Mouse (Mus musculus) hindbrain, embryonic 10.5 days (tissue): ENCODE measurements around the gene Poc1a. TPM values are rescaled to one million over a fixed set of nuclear protein-coding genes. Genes with fewer than 3 reads are reported as not detected.
A peak's percentile ranks its signal among the peaks of the same experiment; 100 is the strongest.

Experiments
- DNase-seq: peaks from one replicate; pipeline ENCODE4 v3.0.0-alpha.2; 2017; ENCODE audit warnings: low spot score
- H3K27ac ChIP-seq: fragments of 300-500 bp; sonication (generic); 2 replicates; pipeline ENCODE4 v1.5.1; 2016; ENCODE audit warnings: mild to moderate bottlenecking, moderate library complexity
- H3K27me3 ChIP-seq: fragments of 300-500 bp; sonication (generic); 2 replicates; pipeline ENCODE4 v1.6.1; 2016; ENCODE audit warnings: mild to moderate bottlenecking; ENCODE audit not compliant: poor library complexity, insufficient read depth, severe bottlenecking
- H3K36me3 ChIP-seq: fragments of 300-500 bp; sonication (generic); 2 replicates; pipeline ENCODE4 v1.6.1; 2016; ENCODE audit warnings: mild to moderate bottlenecking, moderate library complexity
- H3K4me1 ChIP-seq: fragments of 300-500 bp; sonication (generic); replicated peaks from 2 replicates; pipeline ENCODE4 v1.6.1; 2016; ENCODE audit warnings: mild to moderate bottlenecking
- H3K4me3 ChIP-seq: fragments of 300-500 bp; sonication (generic); 2 replicates; pipeline ENCODE4 v1.5.1; 2016; ENCODE audit warnings: mild to moderate bottlenecking, moderate library complexity
- H3K9me3 ChIP-seq: fragments of 300-500 bp; sonication (generic); 2 replicates; pipeline ENCODE4 v1.6.1; 2016; ENCODE audit warnings: mild to moderate bottlenecking, moderate library complexity
- WGBS: fragments of 180-500 bp; shearing (Covaris S2); methylation state at CpG from one replicate; pipeline ENCODE4 v1.1.7; 2016; 5-methylcytosine and 5-hydroxymethylcytosine counted together
- polyA plus RNA-seq: library from polyadenylated mRNA; unstranded; fragments of >200 nt; fragmentation: Nextera tagmentation; extraction: Ambion mirVana; gene quantifications from 2 replicates; pipeline ENCODE4 v1.2.1, GENCODE M21; 2016

Poc1a gene
- polyA plus RNA-seq, 1 experiment from 2014 or later, result 36.7 TPM

- peaks cover 17% of the 10 kb centered on the region for H3K27me3 ChIP-seq
- no peaks in the 10 kb centered on the region for H3K9me3 ChIP-seq
- WGBS, result under 1% methylated on average over 72 of the region's 72 CpGs
- peaks cover 79% of the 10 kb centered on the region for H3K4me1 ChIP-seq
- peak overlapping the region; percentile 97 for H3K27ac ChIP-seq
- DNase-seq, result peak; percentile 74
- peak overlapping the region; percentile 90 for H3K4me3 ChIP-seq
- peaks cover 35% of the 10 kb centered on the region for H3K36me3 ChIP-seq
Observed at GRCm38 (mm10) chr9:106368831-106369501, 88.1 kb downstream of the Poc1a start.

- DNase-seq, result peak; percentile 50
- H3K27ac ChIP-seq, result peak overlapping the region; percentile 97
- peak overlapping the region; percentile 90 for H3K4me3 ChIP-seq
- H3K27me3 ChIP-seq, result peaks cover 17% of the 10 kb centered on the region
- H3K36me3 ChIP-seq, result peaks cover 45% of the 10 kb centered on the region
- peaks cover 77% of the 10 kb centered on the region for H3K4me1 ChIP-seq
- no peaks in the 10 kb centered on the region for H3K9me3 ChIP-seq
- WGBS, result 6% methylated on average over 11 of the region's 11 CpGs
Observed at GRCm38 (mm10) chr9:106369801-106370485, 89.1 kb downstream of the Poc1a start.

GRCm38 (mm10) chr9:106370620-106371383 is 89.9 kb downstream of the Poc1a start:
- Histone ChIP-seq H3K4me1 (peaks cover 72% of the 10 kb centered on the region), H3K27ac (peak overlapping the region; percentile 70; the same call in 1 of the 2 replicates), H3K27me3 (peaks cover 13% of the 10 kb centered on the region), H3K36me3 (peaks cover 53% of the 10 kb centered on the region), H3K4me3 (peak overlapping the region; percentile 90), H3K9me3 (no peaks in the 10 kb centered on the region)
- WGBS, result 86% methylated on average over 30 of the region's 30 CpGs
- DNase-seq, result no peak

GRCm38 (mm10) chr9:106371384-106371671 is 90.5 kb downstream of the Poc1a start:
- Histone ChIP-seq H3K9me3 (no peaks in the 10 kb centered on the region), H3K27me3 (peaks cover 8% of the 10 kb centered on the region), H3K4me3 (peak overlapping the region; percentile 90), H3K36me3 (peaks cover 54% of the 10 kb centered on the region), H3K27ac (peak overlapping the region; percentile 70), H3K4me1 (peaks cover 68% of the 10 kb centered on the region)
- DNase-seq, result no peak
- 70% methylated on average over 6 of the region's 6 CpGs for WGBS

- H3K4me3 ChIP-seq, result peak overlapping the region; percentile 90
- peak overlapping the region; percentile 70 for H3K27ac ChIP-seq
- H3K9me3 ChIP-seq, result no peaks in the 10 kb centered on the region
- H3K36me3 ChIP-seq, result peaks cover 57% of the 10 kb centered on the region
- peaks cover 3% of the 10 kb centered on the region for H3K27me3 ChIP-seq
- WGBS, result 31% methylated on average over 6 of the region's 6 CpGs
- DNase-seq, result peak; percentile 45
- H3K4me1 ChIP-seq, result peaks cover 63% of the 10 kb centered on the region
Observed at GRCm38 (mm10) chr9:106371776-106372175, 90.9 kb downstream of the Poc1a start.

GRCm38 (mm10) chr9:106372431-106373412 is 91.9 kb downstream of the Poc1a start:
- Histone ChIP-seq H3K4me3 (peak overlapping the region; percentile 90), H3K27me3 (no peaks in the 10 kb centered on the region), H3K36me3 (peaks cover 66% of the 10 kb centered on the region), H3K27ac (peak overlapping the region; percentile 70), H3K9me3 (no peaks in the 10 kb centered on the region), H3K4me1 (peaks cover 59% of the 10 kb centered on the region)
- 92% methylated on average over 11 of the region's 11 CpGs for WGBS
- DNase-seq, result no peak

- no peak for DNase-seq
- H3K4me3 ChIP-seq, result no peak overlapping the region
- 85% methylated on average over 7 of the region's 7 CpGs for WGBS
- H3K4me1 ChIP-seq, result peaks cover 54% of the 10 kb centered on the region
- no peaks in the 10 kb centered on the region for H3K27me3 ChIP-seq
- H3K27ac ChIP-seq, result no peak overlapping the region
- no peaks in the 10 kb centered on the region for H3K9me3 ChIP-seq
- H3K36me3 ChIP-seq, result peaks cover 79% of the 10 kb centered on the region
Observed at GRCm38 (mm10) chr9:106373973-106374372, 93.1 kb downstream of the Poc1a start.

GRCm38 (mm10) chr9:106377247-106377646 is 96.4 kb downstream of the Poc1a start:
- Histone ChIP-seq H3K27ac (no peak overlapping the region), H3K4me1 (peaks cover 26% of the 10 kb centered on the region), H3K36me3 (peaks cover 63% of the 10 kb centered on the region), H3K27me3 (no peaks in the 10 kb centered on the region), H3K4me3 (no peak overlapping the region), H3K9me3 (no peaks in the 10 kb centered on the region)
- DNase-seq, result no peak
- 92% methylated on average over 8 of the region's 8 CpGs for WGBS

- Histone ChIP-seq H3K27ac (no peak overlapping the region), H3K4me1 (peaks cover 19% of the 10 kb centered on the region), H3K9me3 (no peaks in the 10 kb centered on the region), H3K4me3 (no peak overlapping the region), H3K27me3 (no peaks in the 10 kb centered on the region), H3K36me3 (peaks cover 55% of the 10 kb centered on the region)
- WGBS, result 87% methylated on average over 3 of the region's 3 CpGs
- DNase-seq, result no peak
Observed at GRCm38 (mm10) chr9:106378045-106378444, 97.2 kb downstream of the Poc1a start.

- no peak overlapping the region for H3K4me3 ChIP-seq
- no peak overlapping the region for H3K27ac ChIP-seq
- no peaks in the 10 kb centered on the region for H3K27me3 ChIP-seq
- DNase-seq, result no peak
- H3K36me3 ChIP-seq, result peaks cover 48% of the 10 kb centered on the region
- H3K9me3 ChIP-seq, result no peaks in the 10 kb centered on the region
- H3K4me1 ChIP-seq, result peaks cover 25% of the 10 kb centered on the region
- 80% methylated on average over 9 of the region's 9 CpGs for WGBS
Observed at GRCm38 (mm10) chr9:106378753-106379152, 97.9 kb downstream of the Poc1a start.

- no peak for DNase-seq
- no peaks in the 10 kb centered on the region for H3K9me3 ChIP-seq
- H3K36me3 ChIP-seq, result no peaks in the 10 kb centered on the region
- H3K27me3 ChIP-seq, result no peaks in the 10 kb centered on the region
- H3K27ac ChIP-seq, result no peak overlapping the region
- peaks cover 27% of the 10 kb centered on the region for H3K4me1 ChIP-seq
- H3K4me3 ChIP-seq, result no peak overlapping the region
- 88% methylated on average over 12 of the region's 12 CpGs for WGBS
Observed at GRCm38 (mm10) chr9:106386181-106386864, 105.5 kb downstream of the Poc1a start.
